Mouse (Mus musculus) MEL (cell line): ENCODE measurements around the gene Necap2.

Experiments
- BHLHE40 ChIP-seq: IDR thresholded peaks from 2 replicates; pipeline ENCODE4 v1.6.1; 2012; ENCODE audit warnings: low read depth, mild to moderate bottlenecking, inconsistent platforms, low read length, improper control_type of control experiment, borderline replicate concordance
- CHD2 ChIP-seq: IDR thresholded peaks from 2 replicates; pipeline ENCODE4 v1.6.1; 2011; ENCODE audit warnings: low read length, improper control_type of control experiment
- CTCF ChIP-seq, 3 experiments: IDR thresholded peaks in 2 of 3; conservative IDR thresholded peaks in 1 of 3; 2 replicates each; pipeline ENCODE4 v1.5.1; 2011 to 2012; ENCODE audit warnings: low read length in 3 of 3, low read depth in 2 of 3, mild to moderate bottlenecking in 2 of 3, improper control_type of control experiment in 1 of 3, inconsistent platforms in 1 of 3, mixed read lengths in 1 of 3, moderate library complexity in 1 of 3; ENCODE audit not compliant: control insufficient read depth in 1 of 3, insufficient read depth in 1 of 3, poor library complexity in 1 of 3, severe bottlenecking in 1 of 3
- EP300 ChIP-seq, 2 experiments: IDR thresholded peaks; 2 replicates each; pipeline ENCODE4 v1.6.1; 2011; ENCODE audit warnings: improper control_type of control experiment in 2 of 2, low read length in 2 of 2, low read depth in 1 of 2, mild to moderate bottlenecking in 1 of 2
- GATA1 ChIP-seq: IDR thresholded peaks from 2 replicates; pipeline ENCODE4 v1.6.1; 2011; ENCODE audit warnings: low read depth, low read length, improper control_type of control experiment
- HCFC1 ChIP-seq: IDR thresholded peaks from 2 replicates; pipeline ENCODE4 v1.6.1; 2012; ENCODE audit warnings: low read depth, mild to moderate bottlenecking, inconsistent platforms, low read length, improper control_type of control experiment, moderate library complexity
- MAZ ChIP-seq: IDR thresholded peaks from 2 replicates; pipeline ENCODE4 v1.6.1; 2012; ENCODE audit warnings: low read depth, mild to moderate bottlenecking, inconsistent platforms, low read length, improper control_type of control experiment
- POLR2A ChIP-seq, 2 experiments: IDR thresholded peaks; 2 replicates each; pipeline ENCODE4 v1.6.1; 2011 to 2012; ENCODE audit warnings: low read length in 2 of 2, mild to moderate bottlenecking in 2 of 2, control low read depth in 1 of 2, improper control_type of control experiment in 1 of 2, low read depth in 1 of 2, moderate library complexity in 1 of 2; ENCODE audit not compliant: control insufficient read depth in 1 of 2, insufficient read depth in 1 of 2, poor library complexity in 1 of 2
- RCOR1 ChIP-seq: IDR thresholded peaks from 2 replicates; pipeline ENCODE4 v1.6.1; 2012; ENCODE audit warnings: low read depth, mild to moderate bottlenecking, inconsistent platforms, low read length, improper control_type of control experiment
- SMC3 ChIP-seq: IDR thresholded peaks from 2 replicates; pipeline ENCODE4 v1.6.1; 2011; ENCODE audit warnings: low read depth, low read length, improper control_type of control experiment

- TF ChIP-seq CTCF (IDR thresholded peaks at IDR 0.05 in 2 of 3, conservative IDR thresholded peaks at IDR 0.05 in 1 of 3; ENCODE audit: control insufficient read depth in 1 of 3, insufficient read depth in 1 of 3, low read depth in 2 of 3, low read length in 3 of 3, poor library complexity in 1 of 3, severe bottlenecking in 1 of 3) (no peak), HCFC1 (no peak), EP300 (IDR thresholded peaks at IDR 0.05; ENCODE audit: low read depth in 1 of 2, low read length in 2 of 2) (no peak), BHLHE40 (no peak), RCOR1 (no peak), GATA1 (no peak), MAZ (no peak), CHD2 (no peak), POLR2A (IDR thresholded peaks at IDR 0.05; ENCODE audit: control insufficient read depth in 1 of 2, insufficient read depth in 1 of 2, low read depth in 1 of 2, low read length in 2 of 2, poor library complexity in 1 of 2) (no peak), SMC3 (no peak)
Measured at GRCm38 (mm10) chr4:141052442-141052841, 25.7 kb downstream of the Necap2 start.
